22 mouse cellular contexts compared by ENCODE assay signal in the genomic region with DNA sequence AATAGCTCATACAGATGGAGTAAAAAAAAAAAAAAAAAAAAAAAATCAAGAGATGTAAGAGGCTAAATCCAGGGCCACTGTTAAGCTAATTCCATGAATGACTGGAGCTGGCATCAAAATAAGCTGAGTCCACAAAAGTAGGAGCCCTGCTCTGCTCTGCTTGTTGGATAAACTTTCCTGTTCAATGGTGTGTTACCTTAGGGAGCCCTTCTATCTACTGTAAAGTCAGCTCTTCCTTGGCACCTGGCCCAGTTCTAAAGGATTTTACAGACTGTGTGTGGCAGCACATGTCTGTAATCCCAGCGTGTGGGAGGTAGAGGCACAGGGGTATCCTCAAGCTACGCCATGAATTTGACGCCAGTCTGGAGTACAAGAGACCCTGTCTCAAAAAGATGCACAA. TPM values are rescaled to one million over a fixed set of nuclear protein-coding genes. Genes with fewer than 3 reads are reported as not detected.
DNase-seq lines count a peak whose midpoint lies in the region; ATAC-seq lines count a peak whose summit lies in the region.
"Had no signal": no experiment of that assay in that cellular context is flagged by ENCODE, and none has a peak within 500 bp of the region (broad histone marks: within the 10 kb centered on the region; RNA-seq: fewer than 3 reads in every experiment).

No protein-coding gene starts in this region.

- peak; percentile 41 for DNase-seq in heart, embryonic 10.5 days (ENCODE audit: low spot score)
- DNase-seq in heart, postnatal 4 days: no peak
- no peak for DNase-seq in kidney, postnatal 4 days
- DNase-seq in ovary, postnatal 10 days (ENCODE audit: low spot score): no peak
- DNase-seq: adrenal gland, adult 8-10 months; cerebellum, adult 11-12 months; cerebellum, postnatal 10 days; heart, postnatal 10 days; left cerebral cortex, postnatal 4 days; lung, postnatal 4 days; right cerebral cortex, adult 18-20 months; right cerebral cortex, postnatal 4 days; thymus, postnatal 25 days had no signal

- H3K36me3 ChIP-seq in heart, embryonic 10.5 days: peaks cover 12% of the 10 kb centered on the region
- peaks cover 2% of the 10 kb centered on the region; the same call in 1 of the 2 replicates for H3K36me3 ChIP-seq in kidney, embryonic 14.5 days (ENCODE audit: control insufficient read depth, insufficient read depth, low read length)
- peaks cover 5% of the 10 kb centered on the region for H3K36me3 ChIP-seq in kidney, embryonic 15.5 days
- peaks cover 6% of the 10 kb centered on the region for H3K36me3 ChIP-seq in liver, embryonic 16.5 days (ENCODE audit: control insufficient read depth, insufficient read depth)
- H3K36me3 ChIP-seq: midbrain, embryonic 15.5 days had no signal

- peaks cover 43% of the 10 kb centered on the region for H3K4me1 ChIP-seq in heart, embryonic 10.5 days
- no peaks in the 10 kb centered on the region for H3K4me1 ChIP-seq in kidney, embryonic 14.5 days (ENCODE audit: control insufficient read depth, insufficient read depth, low read length)
- H3K4me1 ChIP-seq in kidney, embryonic 15.5 days: peaks cover 8% of the 10 kb centered on the region; the same call in 1 of the 2 replicates
- peaks cover 80% of the 10 kb centered on the region for H3K4me1 ChIP-seq in liver, embryonic 16.5 days (ENCODE audit: control insufficient read depth, low read depth, low read length)
- H3K4me1 ChIP-seq: hindbrain, embryonic 13.5 days had no signal

- H3K9ac ChIP-seq in kidney, embryonic 14.5 days (ENCODE audit: low read depth, low read length): no peak overlapping the region
- H3K9ac ChIP-seq in kidney, embryonic 15.5 days: no peak overlapping the region
- H3K9ac ChIP-seq in liver, embryonic 16.5 days (ENCODE audit: low read depth, low read length): peak overlapping the region; percentile 20
- H3K9ac ChIP-seq: heart, embryonic 12.5 days; hindbrain, embryonic 13.5 days; limb, embryonic 15.5 days; midbrain, embryonic 15.5 days had no signal

- no peak overlapping the region for H3K4me2 ChIP-seq in kidney, embryonic 14.5 days (replicated peaks; ENCODE audit: low read depth, low read length)
- no peak overlapping the region for H3K4me2 ChIP-seq in kidney, embryonic 15.5 days
- H3K4me2 ChIP-seq in liver, embryonic 16.5 days (ENCODE audit: low read depth, low read length): peak overlapping the region; percentile 68
- H3K4me2 ChIP-seq: heart, embryonic 12.5 days; hindbrain, embryonic 13.5 days; limb, embryonic 15.5 days; midbrain, embryonic 15.5 days had no signal

- H3K9me3 ChIP-seq in heart, embryonic 10.5 days: no peaks in the 10 kb centered on the region
- H3K9me3 ChIP-seq in kidney, embryonic 14.5 days (ENCODE audit: control insufficient read depth, low read length): no peaks in the 10 kb centered on the region
- no peaks in the 10 kb centered on the region for H3K9me3 ChIP-seq in kidney, embryonic 15.5 days (replicated peaks)
- no peaks in the 10 kb centered on the region for H3K9me3 ChIP-seq in liver, embryonic 16.5 days (replicated peaks; ENCODE audit: control insufficient read depth, low read length)
- H3K9me3 ChIP-seq: heart, embryonic 12.5 days; hindbrain, embryonic 13.5 days; limb, embryonic 15.5 days; midbrain, embryonic 15.5 days had no signal

- ATAC-seq in kidney, embryonic 14.5 days (ENCODE audit: low FRiP score, low TSS enrichment): 0 out of 2 replicates have a peak, but pooled peaks have one; percentile 11
- ATAC-seq in kidney, embryonic 15.5 days (replicated peaks; ENCODE audit: low FRiP score): 0 out of 2 replicates have a peak, but pooled peaks have one; percentile 47
- no peak for ATAC-seq in liver, embryonic 16.5 days (ENCODE audit: low read depth)
- ATAC-seq: forebrain, embryonic 14.5 days; inflammation-experienced regulatory T-cells, adult 6 months; midbrain, embryonic 15.5 days had no signal

- H3K4me3 ChIP-seq in heart, embryonic 10.5 days: no peak overlapping the region
- no peak overlapping the region for H3K4me3 ChIP-seq in kidney, embryonic 14.5 days (ENCODE audit: low read length)
- H3K4me3 ChIP-seq in kidney, embryonic 15.5 days (replicated peaks): no peak overlapping the region
- H3K4me3 ChIP-seq in liver, embryonic 16.5 days (ENCODE audit: low read depth, low read length): no peak overlapping the region
- H3K4me3 ChIP-seq: heart, embryonic 12.5 days; hindbrain, embryonic 13.5 days; limb, embryonic 15.5 days; midbrain, embryonic 15.5 days had no signal

- H3K27ac ChIP-seq in heart, embryonic 10.5 days: no peak overlapping the region
- H3K27ac ChIP-seq in kidney, embryonic 14.5 days (ENCODE audit: low read depth, low read length): no peak overlapping the region
- peak overlapping the region; percentile 13; the same call in 1 of the 2 replicates for H3K27ac ChIP-seq in kidney, embryonic 15.5 days
- peak overlapping the region; percentile 98 for H3K27ac ChIP-seq in liver, embryonic 16.5 days (ENCODE audit: low read length)
- H3K27ac ChIP-seq: hindbrain, embryonic 13.5 days; midbrain, embryonic 15.5 days had no signal

- WGBS in heart, embryonic 10.5 days: 92% methylated on average over 3 of the region's 3 CpGs
- 73% methylated on average over 3 of the region's 3 CpGs for WGBS in kidney, embryonic 14.5 days
- 69% methylated on average over 3 of the region's 3 CpGs for WGBS in kidney, embryonic 15.5 days
- WGBS in liver, embryonic 16.5 days (ENCODE audit: insufficient replicate concordance): 89% methylated on average over 3 of the region's 3 CpGs

- H3K27me3 ChIP-seq in heart, embryonic 10.5 days (ENCODE audit: insufficient read depth, poor library complexity, severe bottlenecking): no peaks in the 10 kb centered on the region
- no peaks in the 10 kb centered on the region for H3K27me3 ChIP-seq in kidney, embryonic 14.5 days (ENCODE audit: control insufficient read depth, insufficient read depth, low read length)
- no peaks in the 10 kb centered on the region for H3K27me3 ChIP-seq in kidney, embryonic 15.5 days
- no peaks in the 10 kb centered on the region for H3K27me3 ChIP-seq in liver, embryonic 16.5 days (ENCODE audit: control insufficient read depth, insufficient read depth, low read depth, low read length)
- H3K27me3 ChIP-seq: heart, embryonic 12.5 days; hindbrain, embryonic 13.5 days; limb, embryonic 15.5 days; midbrain, embryonic 15.5 days had no signal

RNA-seq across cellular contexts. Expression of gene Ttc39a, which starts 34.6 kb away (rescaled TPM):
- 9.4 and 10.7 TPM in 2 replicates for polyA plus RNA-seq in heart, embryonic 10.5 days (2016; fragmentation: Nextera tagmentation; extraction: Ambion mirVana)
- 1 to 10 TPM; 3.3 to 4.1 TPM for total RNA-seq in heart, postnatal 4 days (2021)
- 4.4 and 6.1 TPM in 2 replicates for polyA plus RNA-seq in kidney, embryonic 14.5 days (2014; fragmentation: Nextera tagmentation; extraction: Ambion mirVana)
- polyA plus RNA-seq in kidney, embryonic 15.5 days (2015; fragmentation: Nextera tagmentation; extraction: Ambion mirVana): 5.4 and 5.6 TPM in 2 replicates
- polyA plus RNA-seq in liver, embryonic 16.5 days (2015; fragmentation: Nextera tagmentation; extraction: Ambion mirVana): 10.4 and 11.8 TPM in 2 replicates

RNA-seq across cellular contexts. Expression of gene Rnf11, which starts 43.5 kb away (rescaled TPM):
- 31.1 and 31.4 TPM in 2 replicates for polyA plus RNA-seq in heart, embryonic 10.5 days (2016; fragmentation: Nextera tagmentation; extraction: Ambion mirVana)
- 100 to 1,000 TPM; 106 to 107 TPM for total RNA-seq in heart, postnatal 4 days (2021)
- 31.0 and 44.8 TPM in 2 replicates for polyA plus RNA-seq in kidney, embryonic 14.5 days (2014; fragmentation: Nextera tagmentation; extraction: Ambion mirVana)
- polyA plus RNA-seq in kidney, embryonic 15.5 days (2015; fragmentation: Nextera tagmentation; extraction: Ambion mirVana): 31.9 and 36.8 TPM in 2 replicates
- 25.9 and 29.3 TPM in 2 replicates for polyA plus RNA-seq in liver, embryonic 16.5 days (2015; fragmentation: Nextera tagmentation; extraction: Ambion mirVana)

Comparison
In these comparisons a context has a peak if more than half of its experiments do, and no peak if none do; other contexts are left out.
1. H3K27ac ChIP-seq: peak in kidney, embryonic 15.5 days (single experiment) and liver, embryonic 16.5 days (single experiment); none in heart, embryonic 10.5 days (single experiment) and kidney, embryonic 14.5 days (single experiment).